Mouse (Mus musculus) testis, adult 2 months (tissue): ENCODE data around the gene Ttll3. TPM values are rescaled to one million over a fixed set of nuclear protein-coding genes. Genes with fewer than 3 reads are reported as not detected.

Source experiments
- H3K27ac ChIP-seq: fragments of 200-500 bp; 2 replicates; pipeline ENCODE4 v1.5.1; 2012; ENCODE audit warnings: low read depth, low read length; ENCODE audit not compliant: control insufficient read depth, insufficient read depth
- H3K27me3 ChIP-seq: fragments of 200-500 bp; 2 replicates; pipeline ENCODE4 v1.6.1; 2012; ENCODE audit warnings: mild to moderate bottlenecking, low read length, moderate library complexity; ENCODE audit not compliant: control insufficient read depth, insufficient read depth
- H3K36me3 ChIP-seq: fragments of 200-500 bp; 2 replicates; pipeline ENCODE4 v1.6.1; 2012; ENCODE audit warnings: mild to moderate bottlenecking, low read length; ENCODE audit not compliant: control insufficient read depth, insufficient read depth
- H3K4me1 ChIP-seq: fragments of 200-500 bp; 2 replicates; pipeline ENCODE4 v1.6.1; 2012; ENCODE audit warnings: low read length; ENCODE audit not compliant: control insufficient read depth, insufficient read depth
- H3K4me3 ChIP-seq: fragments of 200-500 bp; 2 replicates; pipeline ENCODE4 v1.5.1; 2012; ENCODE audit warnings: low read depth, mild to moderate bottlenecking, low read length, moderate library complexity, mixed read lengths; ENCODE audit not compliant: control insufficient read depth
- CTCF ChIP-seq: fragments of 200-500 bp; IDR thresholded peaks from 2 replicates; pipeline ENCODE4 v1.5.1; 2012; ENCODE audit warnings: low read depth, mild to moderate bottlenecking, inconsistent platforms, low read length, moderate library complexity; ENCODE audit not compliant: control insufficient read depth, insufficient read depth, insufficient replicate concordance
- POLR2A ChIP-seq: fragments of 200-500 bp; IDR thresholded peaks from 2 replicates; pipeline ENCODE4 v1.6.1; 2012; ENCODE audit warnings: low read depth, mild to moderate bottlenecking, inconsistent platforms, low read length, moderate library complexity; ENCODE audit not compliant: control insufficient read depth
- polyA plus RNA-seq: library from polyadenylated mRNA; depleted of rRNA; stranded (reverse); fragments of >200 nt; gene quantifications from 2 replicates; pipeline ENCODE4 v1.2.3, GENCODE M21; 2012

Ttll3 gene
- polyA plus RNA-seq, 1 experiment: 133 TPM

DNA sequence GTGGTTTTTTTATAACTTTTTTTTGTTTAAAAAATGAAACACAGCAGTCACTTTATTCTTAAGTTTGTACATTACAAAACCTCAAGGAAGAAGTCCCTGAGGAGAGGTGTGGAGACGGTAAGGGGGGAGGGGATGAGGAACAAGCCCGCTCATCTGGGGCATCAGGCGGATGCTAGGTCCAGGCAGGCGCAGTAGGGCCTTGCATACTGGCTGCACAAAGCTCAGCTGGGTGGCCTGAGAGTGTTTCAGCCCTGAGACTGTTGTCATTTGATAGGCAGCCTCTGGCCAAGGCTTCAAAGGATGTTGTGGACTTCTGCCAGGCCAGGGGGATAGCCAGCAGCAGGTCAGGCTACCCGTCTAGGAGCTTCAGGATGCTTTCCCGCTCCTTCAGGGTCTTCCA lies 22.4 kb upstream of the Ttll3 start:
- no peak overlapping the region for H3K4me3 ChIP-seq
- no peak overlapping the region for H3K27ac ChIP-seq
- peaks cover 3% of the 10 kb centered on the region for H3K36me3 ChIP-seq
- TF ChIP-seq CTCF (no peak), POLR2A (no peak)
- no peaks in the 10 kb centered on the region for H3K4me1 ChIP-seq
- H3K27me3 ChIP-seq: no peaks in the 10 kb centered on the region

DNA sequence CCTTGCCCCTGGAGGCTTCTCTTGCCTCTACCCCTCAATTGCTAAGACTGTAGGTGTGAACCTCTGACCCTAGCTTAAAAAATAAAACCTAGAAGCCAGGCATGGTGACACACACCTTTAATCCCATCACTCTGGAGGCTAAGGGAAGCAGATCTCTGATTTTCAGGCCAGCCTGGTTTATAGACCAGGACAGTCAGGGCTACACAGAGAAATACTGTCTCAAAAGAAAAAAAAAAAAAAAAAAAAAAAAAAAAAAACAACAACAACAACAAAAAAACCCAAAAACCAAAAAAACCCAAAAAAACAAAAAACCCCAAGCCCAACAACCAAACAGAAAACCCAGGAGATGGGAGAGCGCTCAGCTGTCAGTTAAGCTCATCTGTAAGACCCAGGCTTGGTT lies 21.5 kb upstream of the Ttll3 start:
- Histone ChIP-seq H3K4me3 (no peak overlapping the region), H3K36me3 (peaks cover 6% of the 10 kb centered on the region), H3K4me1 (no peaks in the 10 kb centered on the region), H3K27me3 (no peaks in the 10 kb centered on the region), H3K27ac (no peak overlapping the region)
- no peak for TF ChIP-seq POLR2A

DNA sequence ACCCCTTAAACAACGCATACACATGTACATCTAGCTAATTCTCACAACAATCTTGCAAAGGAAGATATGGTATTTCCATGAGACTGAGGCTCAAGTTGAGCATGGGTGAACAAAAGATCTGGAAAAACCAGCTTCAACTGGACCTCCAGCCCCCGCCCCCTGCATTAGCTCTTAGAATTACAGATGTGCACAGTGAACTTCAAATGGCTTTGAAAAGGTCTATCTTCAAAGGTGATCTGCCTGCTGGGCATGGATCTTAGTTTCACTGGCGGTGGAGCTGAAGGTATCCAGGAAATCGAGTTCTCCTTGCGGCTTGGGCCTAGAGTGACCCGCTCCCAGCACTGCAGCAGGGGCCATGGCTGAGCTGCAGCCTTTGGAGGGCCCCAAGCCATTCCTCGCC lies 20.9 kb upstream of the Ttll3 start:
- peaks cover 6% of the 10 kb centered on the region for H3K36me3 ChIP-seq
- no peaks in the 10 kb centered on the region for H3K4me1 ChIP-seq
- no peak for TF ChIP-seq CTCF
- no peak for TF ChIP-seq POLR2A
- H3K27ac ChIP-seq: no peak overlapping the region
- H3K4me3 ChIP-seq: no peak overlapping the region
- H3K27me3 ChIP-seq: no peaks in the 10 kb centered on the region

DNA sequence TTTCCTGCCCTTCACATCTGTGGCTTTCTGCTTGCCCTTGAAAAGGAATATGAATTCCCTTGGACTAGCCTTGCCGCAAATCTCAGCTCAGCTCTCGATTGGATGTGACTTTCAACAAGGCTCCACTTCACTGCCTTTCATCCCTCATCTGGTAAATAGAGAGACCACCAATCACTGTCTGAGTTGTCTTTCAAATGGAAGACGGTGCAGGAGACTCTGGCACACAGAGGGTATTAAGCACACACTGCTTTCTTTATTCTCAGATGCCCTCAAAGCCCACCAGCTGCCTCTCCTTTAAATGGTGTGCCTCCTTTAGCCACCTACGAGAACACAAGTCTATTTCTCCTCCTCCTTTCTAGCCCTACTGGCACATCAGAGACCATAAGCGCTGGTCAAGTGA lies 20.5 kb upstream of the Ttll3 start:
- no peak for TF ChIP-seq CTCF
- TF ChIP-seq POLR2A: no peak
- H3K4me1 ChIP-seq: no peaks in the 10 kb centered on the region
- no peak overlapping the region for H3K27ac ChIP-seq
- no peaks in the 10 kb centered on the region for H3K27me3 ChIP-seq
- no peak overlapping the region for H3K4me3 ChIP-seq
- peaks cover 10% of the 10 kb centered on the region for H3K36me3 ChIP-seq

DNA sequence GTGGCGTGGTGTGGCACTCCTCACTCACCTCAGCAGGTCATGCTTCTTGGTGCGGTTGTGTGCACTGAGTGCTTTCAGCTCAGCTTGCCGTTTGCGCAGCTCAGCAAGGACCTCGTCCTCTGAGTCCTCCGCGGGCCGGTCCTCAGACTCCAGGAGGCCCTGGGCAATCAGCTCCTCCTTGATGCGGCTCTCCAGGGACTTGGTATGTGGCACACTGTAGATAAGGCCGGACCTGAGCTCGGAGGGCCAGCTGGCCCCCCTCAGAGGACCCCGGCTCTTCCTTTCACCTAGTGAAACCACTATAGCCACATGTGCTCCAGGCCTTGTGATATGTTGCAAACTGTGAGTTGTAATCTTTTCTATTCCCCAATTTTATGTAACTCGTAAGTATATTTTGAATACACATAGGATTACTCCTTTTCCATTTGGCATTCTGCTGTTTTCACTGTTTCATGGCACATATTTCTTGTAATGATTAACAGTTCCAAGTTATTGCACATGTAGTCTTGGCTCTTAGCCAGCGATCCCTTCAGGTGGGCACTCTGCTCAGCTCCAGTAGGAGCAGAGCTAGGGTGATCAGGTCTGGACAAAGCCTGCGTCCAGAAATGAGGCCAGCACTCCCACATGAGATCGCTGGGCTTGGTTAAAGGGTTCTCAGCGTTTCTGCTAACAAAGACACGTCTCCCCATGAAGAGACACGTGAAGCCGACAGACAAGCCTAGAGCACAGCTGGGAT lies 18.7 kb upstream of the Ttll3 start:
- Histone ChIP-seq H3K27me3 (no peaks in the 10 kb centered on the region), H3K36me3 (peaks cover 11% of the 10 kb centered on the region), H3K27ac (no peak overlapping the region), H3K4me3 (no peak overlapping the region), H3K4me1 (no peaks in the 10 kb centered on the region)
- TF ChIP-seq POLR2A (no peak), CTCF (no peak)

DNA sequence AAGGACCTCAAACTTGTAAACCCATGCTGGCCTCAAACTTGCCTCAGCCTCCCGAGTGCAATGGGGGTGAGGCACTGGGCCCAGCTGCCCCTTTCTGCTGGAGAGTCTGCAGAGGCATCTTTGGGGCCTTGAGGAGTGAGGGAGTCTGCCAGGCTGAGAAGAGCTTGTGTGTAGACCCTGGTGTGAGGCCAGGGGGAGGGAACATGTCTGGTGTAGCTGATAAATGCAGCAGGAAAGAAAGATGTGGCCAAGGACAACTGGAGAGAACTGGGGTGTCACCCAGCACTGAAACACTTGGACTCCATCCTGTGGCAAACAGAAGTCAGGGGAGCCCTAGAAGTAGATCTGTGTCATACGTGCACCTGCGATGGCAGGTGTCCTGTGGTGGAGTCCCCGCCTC lies 15.6 kb upstream of the Ttll3 start:
- no peaks in the 10 kb centered on the region for H3K27me3 ChIP-seq
- no peak overlapping the region for H3K4me3 ChIP-seq
- no peak for TF ChIP-seq POLR2A
- TF ChIP-seq CTCF: no peak
- no peak overlapping the region for H3K27ac ChIP-seq
- peaks cover 9% of the 10 kb centered on the region for H3K36me3 ChIP-seq
- peaks cover 2% of the 10 kb centered on the region for H3K4me1 ChIP-seq

DNA sequence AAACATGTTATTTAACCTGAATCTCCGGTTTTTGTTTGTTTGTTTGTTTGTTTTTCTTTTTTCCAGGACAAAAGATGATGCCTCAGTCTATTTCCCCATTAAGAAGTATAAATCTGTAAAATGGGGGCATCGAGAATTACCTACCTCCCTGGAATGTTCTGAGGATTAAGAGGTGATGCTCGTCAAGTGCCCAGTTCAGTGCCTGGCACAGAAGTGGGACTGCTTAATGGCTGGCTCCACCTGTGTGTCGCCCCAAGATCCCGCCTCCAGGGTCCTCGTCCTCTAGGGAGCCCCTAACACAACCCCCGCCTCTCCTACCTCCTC lies 11.9 kb upstream of the Ttll3 start:
- peaks cover 7% of the 10 kb centered on the region for H3K4me1 ChIP-seq
- H3K4me3 ChIP-seq: peak overlapping the region; percentile 89
- no peak for TF ChIP-seq POLR2A
- TF ChIP-seq CTCF: no peak
- peak overlapping the region; percentile 99 for H3K27ac ChIP-seq
- H3K27me3 ChIP-seq: no peaks in the 10 kb centered on the region
- H3K36me3 ChIP-seq: peaks cover 9% of the 10 kb centered on the region
